Mouse (Mus musculus): ENCODE results near the gene Sumo1.

DNA sequence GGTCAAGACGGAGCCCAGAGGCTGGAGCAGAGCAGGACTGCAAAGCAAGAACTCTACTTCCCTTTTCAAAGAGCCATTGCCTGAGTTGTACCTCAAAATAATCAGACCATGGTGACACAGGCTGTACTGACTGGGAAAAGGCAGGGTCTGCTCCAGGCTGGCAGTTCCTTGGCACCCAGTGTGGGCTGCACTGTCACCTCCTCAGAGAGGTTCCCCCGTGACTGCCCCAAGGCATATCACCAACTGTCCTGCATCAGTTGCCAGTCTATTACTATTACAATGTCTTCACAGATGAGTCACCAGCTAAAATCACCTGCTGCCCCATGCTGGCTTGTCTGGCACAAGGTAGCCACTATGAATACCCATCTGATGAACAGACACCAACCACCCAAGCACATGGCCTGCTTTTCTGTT is 77.0 kb downstream of the Sumo1 start:
- TF ChIP-seq CTCF (IDR thresholded peaks at IDR 0.05; ENCODE audit: low read depth, low read length) (no peak), POLR2A (IDR thresholded peaks at IDR 0.05; ENCODE audit: insufficient read depth, low read length) (no peak), EP300 (IDR thresholded peaks at IDR 0.05; ENCODE audit: insufficient read depth, low read depth, low read length) (no peak)
